Mouse (Mus musculus) heart, adult 2 months (tissue): ENCODE results near the gene Gm10717.
"Not testable (repeated sequence)": the region's sequence is repeated elsewhere in the genome, so short reads cannot be mapped to it uniquely, and the experiment has no call there.

Experiments used
- CTCF ChIP-seq: fragments of 200-600 bp; IDR thresholded peaks from 2 replicates; pipeline ENCODE4 v1.8.1; 2022; ENCODE audit warnings: antibody characterized with exemption, mild to moderate bottlenecking, moderate library complexity
- POLR2A ChIP-seq: fragments of 200-500 bp; IDR thresholded peaks from 2 replicates; pipeline ENCODE4 v1.6.1; 2011; ENCODE audit warnings: mild to moderate bottlenecking, low read depth, low read length, control low read depth; ENCODE audit not compliant: insufficient read depth

DNA sequence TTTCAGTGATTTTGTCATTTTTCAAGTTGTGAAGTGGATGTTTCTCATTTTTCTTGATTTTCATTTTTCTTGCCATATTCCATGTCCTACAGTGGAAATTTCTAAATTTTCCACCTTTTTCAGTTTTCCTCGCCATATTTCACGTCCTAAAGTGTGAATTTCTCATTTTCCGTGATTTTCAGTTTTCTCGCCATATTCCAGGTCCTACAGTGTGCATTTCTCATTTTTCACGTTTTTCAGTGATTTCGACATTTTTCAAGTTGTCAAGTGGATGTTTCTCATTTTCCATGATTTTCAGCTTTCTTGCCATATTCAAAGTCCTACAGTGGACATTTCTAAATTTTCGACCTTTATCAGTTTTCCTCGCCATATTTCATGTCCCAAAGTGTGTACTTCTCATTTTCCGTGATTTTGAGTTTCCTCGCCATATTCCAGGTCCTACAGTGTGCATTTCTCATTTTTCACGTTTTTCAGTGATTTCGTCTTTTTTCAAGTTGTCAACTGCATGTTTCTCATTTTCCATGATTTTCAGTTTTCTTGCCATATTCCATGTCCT is at the start of gene Gm10717:
- not testable (repeated sequence) for TF ChIP-seq POLR2A, CTCF
